Mouse (Mus musculus) neutrophil, adult 59 days (primary cell): ENCODE data around the gene Phc2. TPM values are rescaled to one million over a fixed set of nuclear protein-coding genes. Genes with fewer than 3 reads are reported as not detected.

Experiments
- total RNA-seq, 2 experiments: library from RNA; stranded (reverse); gene quantifications; 1 replicate in 1 of 2; 2 replicates in 1 of 2; pipeline ENCODE4 v1.2.4; 2023

The Phc2 gene
- total RNA-seq = 10 to 100 TPM; 34.2 to 36.6 TPM

DNA sequence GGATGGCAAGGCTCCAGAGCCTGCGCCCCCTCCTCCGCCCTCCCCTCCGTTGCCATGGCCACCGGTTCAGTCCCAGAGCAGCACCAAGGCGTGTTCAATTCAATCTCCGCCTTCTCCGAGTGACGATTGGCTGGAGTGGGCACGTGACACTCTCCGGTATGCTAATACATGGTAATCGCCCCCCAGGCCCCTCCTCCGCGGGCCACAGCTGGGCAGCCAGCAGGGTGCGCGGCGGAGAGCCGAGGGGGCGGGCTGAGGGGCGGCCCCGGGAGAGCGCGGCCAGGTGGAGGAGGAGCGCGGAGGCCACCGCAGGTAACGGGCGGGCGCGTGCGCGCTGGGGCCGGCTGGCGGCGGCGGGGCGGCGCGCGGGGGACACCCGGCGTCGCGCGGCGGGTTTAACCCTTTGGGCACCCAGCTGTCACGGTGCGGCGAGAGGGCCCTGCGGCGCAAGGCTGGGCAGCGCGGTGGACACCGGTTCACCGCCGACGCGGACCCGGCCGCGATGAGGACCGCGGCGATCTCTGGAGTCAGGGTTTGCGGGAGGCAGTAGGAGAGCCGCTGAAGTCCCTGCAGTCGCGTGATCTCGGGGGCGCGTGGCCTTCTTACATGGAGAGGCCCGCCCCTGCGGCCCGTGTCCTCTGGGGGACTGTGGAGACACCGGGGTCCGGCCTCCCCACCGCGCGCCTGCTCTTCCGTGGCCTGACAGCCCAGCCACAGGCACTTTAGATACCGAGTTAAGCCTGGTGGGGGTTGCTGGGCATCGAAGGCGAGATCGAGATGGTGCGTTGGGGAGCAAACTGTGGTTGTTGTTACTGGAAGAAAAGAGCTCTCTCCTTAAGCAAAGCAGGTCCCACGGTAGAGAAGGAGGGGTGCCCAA lies at the start of gene Phc2:
Gene Phc2, plus strand, starts transcription at position 198 of the 877 bp plus-strand sequence.

DNA sequence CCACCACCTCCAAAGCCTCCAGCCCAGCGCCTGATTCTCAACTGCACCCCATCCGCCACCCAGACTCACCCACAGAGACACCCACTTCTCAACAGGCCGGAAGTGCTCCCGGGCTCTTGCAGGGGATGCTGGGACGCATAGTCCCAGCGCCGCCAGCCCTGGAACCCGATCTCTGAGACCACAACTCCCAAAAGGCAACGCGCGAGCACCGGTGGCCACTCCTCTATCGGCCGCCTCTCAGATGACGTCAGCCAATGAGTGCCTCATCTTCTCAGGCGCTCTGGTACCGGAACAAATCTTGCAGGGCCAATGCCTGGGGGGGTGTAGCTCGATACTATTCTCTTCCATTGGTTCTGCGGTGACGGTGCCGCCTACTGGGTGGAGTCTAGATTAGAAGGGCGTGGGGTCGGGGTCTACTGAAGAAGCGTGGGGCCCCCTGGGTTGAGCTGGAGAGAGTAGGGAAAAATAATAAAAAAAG lies 44.5 kb upstream of the Phc2 start, which contains the start of gene Zscan20:
Gene Zscan20, minus strand, starts transcription at position 174 of the 478 bp plus-strand sequence.

DNA sequence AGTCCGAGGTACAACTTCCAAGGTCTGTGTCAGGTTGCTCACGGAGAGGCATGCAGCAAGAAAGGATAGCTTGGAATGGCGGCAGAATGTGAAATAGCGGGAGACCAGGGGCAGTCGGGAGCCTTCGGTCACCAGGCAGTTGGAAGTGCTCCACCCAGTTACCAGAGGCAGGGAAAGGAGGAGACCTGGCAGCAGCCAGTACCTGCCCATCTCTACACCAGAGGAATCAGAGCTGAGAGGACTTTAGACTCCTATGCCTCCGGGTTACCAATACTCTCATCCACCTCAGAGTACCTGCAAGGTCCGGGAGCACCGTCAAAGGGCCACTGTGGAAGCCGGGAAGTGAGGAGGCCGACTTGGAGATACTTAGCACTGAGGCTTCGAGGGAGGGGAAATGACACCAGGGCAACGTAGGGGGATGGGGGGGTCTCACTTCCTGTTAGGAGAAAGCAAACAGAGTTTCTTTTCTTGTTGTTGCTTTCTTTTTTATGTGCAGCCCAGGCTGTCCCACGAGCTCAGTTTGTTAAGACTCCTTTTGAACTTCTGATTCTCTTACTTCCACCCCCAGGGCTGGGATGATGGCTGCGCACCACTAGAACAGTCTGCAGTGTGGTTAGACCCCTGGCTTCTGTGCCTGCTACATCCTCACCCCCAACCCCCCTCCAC lies 36.1 kb upstream of the Phc2 start, which contains the start of gene Tlr12:
Gene Tlr12, minus strand, starts transcription at position 374 of the 666 bp plus-strand sequence.

DNA sequence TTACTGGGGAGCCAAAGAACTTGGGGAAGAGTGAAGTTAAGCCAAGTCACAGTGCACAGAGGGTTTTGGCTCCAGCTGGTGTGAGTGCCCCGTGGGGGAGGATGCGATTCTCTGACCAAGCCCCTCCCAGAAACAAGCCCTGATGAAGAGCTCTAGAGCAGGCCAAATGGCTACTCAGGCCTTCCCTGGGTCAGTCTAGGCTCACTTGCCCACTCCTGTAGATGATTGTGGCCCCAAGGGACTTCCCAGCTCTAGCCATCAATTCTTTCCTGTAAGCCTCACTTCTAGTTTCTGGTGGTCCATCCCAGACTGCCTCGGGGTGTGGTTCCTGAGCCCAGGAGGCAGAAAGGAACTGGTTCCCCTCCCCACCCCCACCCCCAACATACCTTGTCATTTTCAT lies 100.6 kb downstream of the Phc2 start, which contains the start of gene A3galt2:
Gene A3galt2, plus strand, starts transcription at position 301 of the 400 bp plus-strand sequence.

Other genes starting within 250 kb of the Phc2 start
- 1 to 10 TPM; 1.4 to 1.7 TPM for gene Zscan20, start 44.6 kb upstream of the Phc2 start, total RNA-seq
- gene Tlr12, start 36.1 kb upstream of the Phc2 start, total RNA-seq = under 1 TPM; 0.11 to 0.42 TPM
- under 1 TPM; 0.11 to 0.16 TPM for gene A3galt2, start 100.7 kb downstream of the Phc2 start, total RNA-seq
- gene Zfp362, start 151.3 kb downstream of the Phc2 start, total RNA-seq = 10 to 100 TPM; 10.3 to 12.2 TPM
- gene Trim62, start 228.9 kb downstream of the Phc2 start, total RNA-seq = 1 to 10 TPM; 1.1 to 1.6 TPM